Mouse (Mus musculus) liver, embryonic 16.5 days (tissue): ENCODE results near the gene Adam1a. TPM values are rescaled to one million over a fixed set of nuclear protein-coding genes. Genes with fewer than 3 reads are reported as not detected.
A peak's percentile ranks its signal among the peaks of the same experiment; 100 is the strongest.

ENCODE experiments used
- ATAC-seq: fragments of 200-750 bp; cut with Nextera tagmentation; 2 replicates; pipeline ENCODE4 v1.8.0; 2017; ENCODE audit warnings: low read depth, mild to moderate bottlenecking, moderate number of reproducible peaks, moderate library complexity
- H3K27ac ChIP-seq: fragments of 300-500 bp; sonication (generic); 2 replicates; pipeline ENCODE4 v1.5.1; 2014; ENCODE audit warnings: mild to moderate bottlenecking, low read length
- H3K27me3 ChIP-seq: fragments of 300-500 bp; sonication (generic); 2 replicates; pipeline ENCODE4 v1.6.1; 2014; ENCODE audit warnings: low read depth, low read length, mixed read lengths; ENCODE audit not compliant: control insufficient read depth, insufficient read depth
- H3K36me3 ChIP-seq: fragments of 300-500 bp; sonication (generic); 2 replicates; pipeline ENCODE4 v1.6.1; 2014; ENCODE audit warnings: mild to moderate bottlenecking; ENCODE audit not compliant: control insufficient read depth, insufficient read depth
- H3K4me1 ChIP-seq: fragments of 300-500 bp; sonication (generic); 2 replicates; pipeline ENCODE4 v1.6.1; 2014; ENCODE audit warnings: low read depth, low read length, mixed read lengths; ENCODE audit not compliant: control insufficient read depth
- H3K4me2 ChIP-seq: fragments of 300-500 bp; sonication (generic); 2 replicates; pipeline ENCODE4 v1.6.1; 2014; ENCODE audit warnings: low read depth, low read length, mixed read lengths
- H3K4me3 ChIP-seq: fragments of 300-500 bp; sonication (generic); 2 replicates; pipeline ENCODE4 v1.5.1; 2014; ENCODE audit warnings: low read depth, mild to moderate bottlenecking, low read length
- H3K9ac ChIP-seq: fragments of 300-500 bp; sonication (generic); 2 replicates; pipeline ENCODE4 v1.6.1; 2014; ENCODE audit warnings: low read depth, low read length
- H3K9me3 ChIP-seq: fragments of 300-500 bp; sonication (generic); replicated peaks from 2 replicates; pipeline ENCODE4 v1.6.1; 2016; ENCODE audit warnings: low read length; ENCODE audit not compliant: control insufficient read depth
- WGBS: fragments of 180-500 bp; shearing (Covaris S2); extraction: QIAGEN DNeasy Blood & Tissue Kit; methylation state at CpG from one replicate; pipeline ENCODE4 v1.1.7; 2014; ENCODE audit not compliant: insufficient replicate concordance; 5-methylcytosine and 5-hydroxymethylcytosine counted together
- polyA plus RNA-seq: library from polyadenylated mRNA; unstranded; fragments of >200 nt; fragmentation: Nextera tagmentation; extraction: Ambion mirVana; gene quantifications from 2 replicates; pipeline ENCODE4 v1.2.1, GENCODE M21; 2015

Adam1a gene
- polyA plus RNA-seq, 1 experiment from 2014 or later = 0.30 TPM

DNA sequence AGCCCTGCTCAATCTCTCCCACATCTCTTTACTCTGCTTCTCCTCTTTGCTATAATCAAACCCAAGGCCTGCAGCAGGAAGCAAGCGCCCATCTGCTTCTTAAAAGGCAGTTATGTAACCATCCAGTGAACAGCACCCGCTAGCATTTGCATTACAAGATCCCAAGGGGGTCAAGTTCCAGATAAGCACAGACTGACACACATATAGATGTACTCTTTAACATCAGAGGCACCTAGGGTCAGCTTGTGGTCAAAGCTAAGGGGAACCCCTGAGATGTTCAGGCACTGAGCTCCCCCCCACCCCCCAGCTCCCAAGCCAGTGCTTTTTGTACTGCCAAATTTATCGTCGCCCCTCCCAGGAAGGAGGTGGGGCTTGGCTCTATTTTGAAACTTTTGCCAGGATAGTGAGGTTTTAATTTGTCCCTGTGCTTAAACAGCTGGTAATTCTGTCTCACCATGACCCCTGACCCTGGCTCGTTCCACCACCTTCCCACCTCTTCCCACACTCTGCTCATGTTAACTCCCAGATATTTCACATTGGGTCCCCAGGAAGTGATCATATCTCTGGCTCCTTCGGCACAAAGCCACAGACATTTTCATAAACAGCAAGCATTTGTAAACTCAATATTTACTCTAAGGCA, 41.2 kb upstream of the Adam1a start:
- H3K9me3 ChIP-seq = no peaks in the 10 kb centered on the region
- peak overlapping the region; percentile 45 for H3K4me2 ChIP-seq
- no peaks in the 10 kb centered on the region for H3K27me3 ChIP-seq
- H3K36me3 ChIP-seq = no peaks in the 10 kb centered on the region
- peak; percentile 20; the same call in 1 of the 2 replicates for ATAC-seq
- H3K4me3 ChIP-seq = peak overlapping the region; percentile 20
- peak overlapping the region; percentile 73 for H3K27ac ChIP-seq
- H3K9ac ChIP-seq = peak overlapping the region; percentile 18
- peaks cover 41% of the 10 kb centered on the region for H3K4me1 ChIP-seq
- 2% methylated on average over 6 of the region's 6 CpGs for WGBS

DNA sequence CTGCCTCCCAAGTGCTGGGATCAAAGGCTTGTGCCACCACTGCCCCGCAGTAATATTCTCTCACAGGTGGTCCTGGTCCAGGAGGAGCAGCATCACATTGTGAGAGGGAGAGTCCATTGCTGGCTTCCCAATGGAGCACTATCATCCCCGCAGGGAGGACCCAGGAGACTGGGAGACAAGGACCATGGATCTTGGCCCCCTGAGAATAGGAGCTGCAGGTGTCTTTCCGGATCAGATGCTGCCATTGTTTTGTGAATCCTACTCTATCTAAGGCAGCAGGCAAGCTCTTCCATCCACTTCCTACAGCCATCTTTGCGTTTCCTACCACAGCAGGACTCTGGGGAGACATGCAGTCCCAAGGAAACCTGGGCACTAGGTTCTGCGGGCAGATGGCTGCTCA, 40.4 kb upstream of the Adam1a start:
- peaks cover 34% of the 10 kb centered on the region for H3K4me1 ChIP-seq

DNA sequence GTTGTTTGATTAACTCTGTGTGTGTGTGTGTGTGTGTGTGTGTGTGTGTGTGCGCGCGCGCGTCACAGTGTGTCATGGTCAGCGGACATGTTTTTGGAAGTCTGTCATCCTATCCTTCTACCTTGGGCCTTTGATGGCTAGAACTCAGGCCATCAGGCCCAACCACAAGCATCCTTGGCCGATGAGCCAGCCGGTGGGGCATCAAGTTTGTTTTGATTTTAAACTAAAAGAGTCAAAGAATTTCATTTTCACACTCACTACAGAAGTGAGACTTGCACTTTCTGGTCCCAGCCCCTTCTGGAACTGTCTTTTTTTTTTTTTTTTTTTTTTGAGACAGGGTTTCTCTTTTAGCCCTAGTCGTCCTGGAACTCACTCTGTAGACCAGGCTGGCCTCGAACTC, 39.7 kb upstream of the Adam1a start:
- H3K9ac ChIP-seq = no peak overlapping the region
- no peak overlapping the region for H3K4me3 ChIP-seq
- no peaks in the 10 kb centered on the region for H3K36me3 ChIP-seq
- no peak overlapping the region for H3K27ac ChIP-seq
- H3K4me2 ChIP-seq = no peak overlapping the region
- no peak for ATAC-seq
- WGBS = 89% methylated on average over 10 of the region's 10 CpGs
- H3K4me1 ChIP-seq = peaks cover 32% of the 10 kb centered on the region
- no peaks in the 10 kb centered on the region for H3K9me3 ChIP-seq
- H3K27me3 ChIP-seq = no peaks in the 10 kb centered on the region

More for the DNA sequence above, 40.4 kb upstream of the Adam1a start:
- Histone ChIP-seq H3K9ac (no peak overlapping the region), H3K27ac (peak overlapping the region; percentile 73; the same call in 1 of the 2 replicates), H3K36me3 (no peaks in the 10 kb centered on the region), H3K4me3 (no peak overlapping the region), H3K9me3 (no peaks in the 10 kb centered on the region), H3K27me3 (no peaks in the 10 kb centered on the region), H3K4me2 (no peak overlapping the region)
- 74% methylated on average over 5 of the region's 5 CpGs for WGBS
- ATAC-seq = no peak

DNA sequence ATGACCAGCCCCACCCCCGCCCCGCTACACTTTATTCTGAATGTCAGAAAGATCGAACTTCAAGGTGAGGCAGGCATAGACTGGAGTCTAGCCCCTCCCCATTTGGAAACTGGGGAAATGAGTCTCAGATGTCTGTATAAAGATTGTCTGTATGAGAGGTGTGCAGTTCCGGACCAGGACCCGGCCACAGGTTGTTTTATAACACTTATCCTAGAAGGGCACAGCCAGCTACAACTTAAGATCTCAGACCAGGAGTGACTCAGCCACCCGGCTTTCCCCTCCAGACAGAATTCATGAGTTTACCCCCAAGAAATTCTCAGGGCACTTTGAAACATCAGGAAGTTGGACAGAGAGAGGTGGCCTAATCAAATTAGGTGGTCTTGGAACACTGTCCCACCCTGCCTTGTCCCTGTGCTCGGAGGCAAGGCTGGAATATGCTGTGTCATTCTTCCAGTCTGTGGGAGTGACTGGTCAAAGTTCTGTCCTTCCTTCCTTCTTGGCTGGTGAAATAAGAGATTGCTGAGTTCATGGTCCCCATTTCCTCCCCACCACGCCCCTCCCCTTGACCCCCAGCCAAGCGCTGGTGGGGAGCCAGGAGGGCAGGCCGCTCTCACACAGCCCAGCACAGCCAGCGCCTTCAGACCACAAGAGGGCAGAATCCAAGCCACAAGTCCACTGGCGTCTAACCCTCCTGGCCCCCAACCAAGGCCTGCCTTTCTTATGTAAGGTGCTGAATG, 38.7 kb upstream of the Adam1a start:
- Histone ChIP-seq H3K27ac (peak overlapping the region; percentile 81), H3K27me3 (no peaks in the 10 kb centered on the region), H3K36me3 (peaks cover 7% of the 10 kb centered on the region), H3K9ac (peak overlapping the region; percentile 28), H3K4me2 (no peak overlapping the region), H3K4me1 (peaks cover 31% of the 10 kb centered on the region), H3K9me3 (no peaks in the 10 kb centered on the region), H3K4me3 (no peak overlapping the region)
- peak; percentile 83 for ATAC-seq
- WGBS = 29% methylated on average over 12 of the region's 12 CpGs

DNA sequence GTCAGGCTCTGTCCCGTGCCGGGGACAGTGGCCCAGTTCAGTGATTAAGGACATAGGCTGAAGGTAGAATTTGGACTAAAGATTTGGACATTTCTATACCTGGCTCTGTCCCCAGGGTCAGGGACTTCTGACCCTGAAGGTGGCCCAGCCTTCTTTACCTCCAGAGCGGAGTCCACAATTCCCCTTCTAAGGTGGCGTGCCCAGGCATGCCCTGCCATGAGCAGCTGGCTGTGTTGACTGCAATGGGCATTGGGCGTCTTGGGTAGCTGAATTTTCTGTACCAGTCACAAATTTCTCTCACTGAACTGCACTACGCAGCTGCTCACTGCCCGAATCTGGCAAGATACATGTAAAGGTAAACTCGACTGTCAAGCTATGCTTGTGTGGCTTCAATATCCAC, 36.7 kb upstream of the Adam1a start:
- no peak overlapping the region for H3K27ac ChIP-seq
- no peaks in the 10 kb centered on the region for H3K27me3 ChIP-seq
- peaks cover 25% of the 10 kb centered on the region for H3K4me1 ChIP-seq
- H3K4me3 ChIP-seq = no peak overlapping the region
- 72% methylated on average over 8 of the region's 8 CpGs for WGBS
- no peak overlapping the region for H3K4me2 ChIP-seq
- peaks cover 7% of the 10 kb centered on the region for H3K36me3 ChIP-seq
- ATAC-seq = no peak
- no peak overlapping the region for H3K9ac ChIP-seq
- no peaks in the 10 kb centered on the region for H3K9me3 ChIP-seq

DNA sequence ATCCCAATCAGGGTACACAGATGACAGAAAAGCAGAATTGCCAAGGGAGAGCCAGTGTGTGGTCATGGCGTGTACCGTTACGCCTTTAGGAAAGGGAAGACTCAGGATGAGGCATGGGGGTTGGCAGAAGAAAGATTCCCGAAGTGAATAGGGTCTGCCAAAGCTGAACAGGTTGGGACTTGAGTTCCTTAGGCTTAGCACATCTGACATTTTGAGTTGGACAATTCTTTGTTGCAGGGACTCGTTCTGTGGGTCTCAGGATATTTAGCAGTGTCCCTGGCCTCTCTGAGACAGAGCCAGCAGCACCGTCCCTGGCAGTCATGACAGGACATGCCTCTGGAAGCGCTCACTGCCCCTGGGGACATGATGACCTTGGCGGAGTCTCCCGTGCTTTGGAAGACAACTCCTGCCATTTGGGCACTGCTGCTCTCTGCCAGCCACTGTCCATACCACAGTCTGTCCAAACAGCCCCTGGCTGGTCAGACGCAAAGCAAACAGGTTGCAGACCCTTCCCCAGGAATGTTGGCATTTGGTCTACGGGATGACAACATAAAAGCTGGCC, 31.7 kb upstream of the Adam1a start:
- Histone ChIP-seq H3K36me3 (peaks cover 12% of the 10 kb centered on the region), H3K27me3 (no peaks in the 10 kb centered on the region), H3K9ac (no peak overlapping the region), H3K4me3 (no peak overlapping the region), H3K4me1 (no peaks in the 10 kb centered on the region), H3K4me2 (no peak overlapping the region), H3K9me3 (no peaks in the 10 kb centered on the region), H3K27ac (no peak overlapping the region)
- WGBS = 76% methylated on average over 11 of the region's 11 CpGs
- ATAC-seq = no peak

DNA sequence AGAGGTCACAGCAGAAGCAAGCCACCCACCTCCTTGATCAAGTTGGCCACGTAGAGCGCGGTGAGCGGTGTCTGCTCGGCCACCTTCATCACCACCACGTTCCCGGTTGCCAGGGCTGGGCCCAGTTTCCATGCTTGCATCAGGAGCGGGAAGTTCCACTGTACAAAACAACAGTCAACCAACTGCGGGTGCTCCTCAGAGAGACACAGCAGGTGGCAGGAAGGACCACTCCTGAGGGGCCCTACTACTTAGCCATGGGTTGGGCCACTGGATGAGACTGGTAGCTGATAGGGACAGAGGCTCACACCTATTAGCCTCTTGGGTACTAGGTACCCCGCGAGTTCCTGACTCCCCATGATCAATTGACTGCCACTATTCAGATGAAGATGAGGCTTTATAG, 30.6 kb upstream of the Adam1a start:
- no peak overlapping the region for H3K27ac ChIP-seq
- H3K9me3 ChIP-seq = no peaks in the 10 kb centered on the region
- WGBS = 88% methylated on average over 11 of the region's 11 CpGs
- H3K4me1 ChIP-seq = no peaks in the 10 kb centered on the region
- H3K4me3 ChIP-seq = no peak overlapping the region
- no peak for ATAC-seq
- H3K9ac ChIP-seq = no peak overlapping the region
- H3K4me2 ChIP-seq = no peak overlapping the region
- H3K27me3 ChIP-seq = no peaks in the 10 kb centered on the region
- peaks cover 13% of the 10 kb centered on the region for H3K36me3 ChIP-seq

DNA sequence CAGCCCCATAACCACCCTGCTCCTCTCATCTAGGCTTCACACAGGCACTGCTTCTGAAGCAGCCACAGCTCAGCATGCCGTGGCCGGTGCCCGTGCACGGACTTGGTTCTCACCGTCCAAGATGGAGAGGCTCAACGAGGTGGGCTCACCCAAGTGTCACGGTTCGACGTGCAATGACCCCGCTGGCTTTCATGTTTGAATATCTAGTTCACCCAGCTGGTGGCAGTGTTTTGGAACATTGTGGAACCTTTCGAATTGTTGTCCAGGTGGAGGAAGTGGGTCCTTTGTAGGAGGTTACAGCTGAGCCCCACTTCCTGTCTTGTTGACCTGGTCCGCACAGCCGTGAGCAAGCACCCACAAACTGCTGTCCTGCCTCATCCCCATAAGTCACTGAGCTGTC, 28.9 kb upstream of the Adam1a start:
- Histone ChIP-seq H3K4me1 (no peaks in the 10 kb centered on the region), H3K9me3 (no peaks in the 10 kb centered on the region), H3K27ac (no peak overlapping the region), H3K4me3 (no peak overlapping the region), H3K4me2 (no peak overlapping the region), H3K36me3 (peaks cover 11% of the 10 kb centered on the region), H3K27me3 (no peaks in the 10 kb centered on the region), H3K9ac (no peak overlapping the region)
- WGBS = 75% methylated on average over 13 of the region's 13 CpGs
- ATAC-seq = no peak

DNA sequence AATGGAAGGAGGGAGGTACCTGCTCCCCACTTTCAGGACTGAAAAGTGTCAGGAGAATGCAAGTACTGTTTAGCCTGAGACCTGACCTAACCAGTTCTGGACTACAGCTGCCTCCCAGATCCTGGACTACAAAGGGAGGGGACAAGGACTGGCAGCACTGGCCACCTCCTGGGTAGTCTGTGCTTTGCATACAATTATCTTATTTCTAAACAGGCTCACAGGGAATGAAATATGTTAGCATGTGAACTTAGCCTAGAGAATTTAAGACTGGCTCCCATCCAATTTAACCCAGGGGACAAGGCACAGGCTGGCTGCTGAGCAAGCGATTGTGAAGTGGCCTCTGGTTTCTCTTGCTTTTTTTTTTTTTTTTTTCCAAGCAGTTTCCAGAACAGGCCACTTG, 25.5 kb upstream of the Adam1a start:
- Histone ChIP-seq H3K4me3 (no peak overlapping the region), H3K4me1 (no peaks in the 10 kb centered on the region), H3K9ac (no peak overlapping the region), H3K27me3 (no peaks in the 10 kb centered on the region), H3K4me2 (no peak overlapping the region), H3K9me3 (no peaks in the 10 kb centered on the region), H3K27ac (no peak overlapping the region), H3K36me3 (peaks cover 12% of the 10 kb centered on the region)
- WGBS = 66% methylated on average over 1 of the region's 1 CpGs
- ATAC-seq = no peak
